Mouse (Mus musculus) neural tube, embryonic 11.5 days (tissue): ENCODE results near the gene Auts2. TPM values are rescaled to one million over a fixed set of nuclear protein-coding genes. Genes with fewer than 3 reads are reported as not detected.

Source experiments
- ATAC-seq: fragments of 200-750 bp; cut with Nextera tagmentation; 2 replicates; pipeline ENCODE4 v1.8.0; 2017; ENCODE audit warnings: moderate number of reproducible peaks, mild to moderate bottlenecking, moderate TSS enrichment, moderate library complexity; ENCODE audit not compliant: insufficient read depth, low FRiP score, low TSS enrichment
- DNase-seq: peaks from one replicate; pipeline ENCODE4 v3.0.0-alpha.2; 2015; ENCODE audit warnings: low spot score
- H3K27ac ChIP-seq: fragments of 300-500 bp; sonication (generic); 2 replicates; pipeline ENCODE4 v1.5.1; 2014; ENCODE audit warnings: low read depth, mild to moderate bottlenecking, low read length
- H3K27me3 ChIP-seq: fragments of 300-500 bp; sonication (generic); 2 replicates; pipeline ENCODE4 v1.6.1; 2014; ENCODE audit warnings: mild to moderate bottlenecking, low read length, mixed read lengths; ENCODE audit not compliant: control insufficient read depth, insufficient read depth
- H3K36me3 ChIP-seq: fragments of 300-500 bp; sonication (generic); 2 replicates; pipeline ENCODE4 v1.6.1; 2014; ENCODE audit warnings: mild to moderate bottlenecking, low read length, moderate library complexity, mixed read lengths; ENCODE audit not compliant: control insufficient read depth, insufficient read depth
- H3K4me1 ChIP-seq: fragments of 300-500 bp; sonication (generic); 2 replicates; pipeline ENCODE4 v1.6.1; 2014; ENCODE audit warnings: low read length, mixed read lengths; ENCODE audit not compliant: control insufficient read depth, insufficient read depth
- H3K4me2 ChIP-seq: fragments of 300-500 bp; sonication (generic); 2 replicates; pipeline ENCODE4 v1.6.1; 2014; ENCODE audit warnings: low read depth, mild to moderate bottlenecking, moderate library complexity
- H3K4me3 ChIP-seq: fragments of 300-500 bp; sonication (generic); 2 replicates; pipeline ENCODE4 v1.5.1; 2014; ENCODE audit warnings: low read depth, low read length
- H3K9ac ChIP-seq: fragments of 300-500 bp; sonication (generic); 2 replicates; pipeline ENCODE4 v1.6.1; 2014; ENCODE audit warnings: mild to moderate bottlenecking, low read length
- H3K9me3 ChIP-seq: fragments of 300-500 bp; sonication (generic); 2 replicates; pipeline ENCODE4 v1.6.1; 2016; ENCODE audit warnings: low read length; ENCODE audit not compliant: control insufficient read depth
- WGBS: fragments of 180-500 bp; shearing (Covaris S2); extraction: QIAGEN DNeasy Blood & Tissue Kit; methylation state at CpG from one replicate; pipeline ENCODE4 v1.1.7; 2014; 5-methylcytosine and 5-hydroxymethylcytosine counted together
- polyA plus RNA-seq: library from polyadenylated mRNA; unstranded; fragments of >200 nt; fragmentation: Nextera tagmentation; extraction: Ambion mirVana; gene quantifications from 2 replicates; pipeline ENCODE4 v1.2.1, GENCODE M21; 2014

The Auts2 gene
- polyA plus RNA-seq, 1 experiment from 2014 or later = 45.0 TPM

- H3K4me2 ChIP-seq = no peak overlapping the region
- no peak for DNase-seq
- H3K36me3 ChIP-seq = no peaks in the 10 kb centered on the region
- ATAC-seq = no peak
- H3K4me3 ChIP-seq = no peak overlapping the region
- H3K27me3 ChIP-seq = peaks cover 3% of the 10 kb centered on the region; the same call in 1 of the 2 replicates
- H3K9me3 ChIP-seq = no peaks in the 10 kb centered on the region
- 73% methylated on average over 7 of the region's 7 CpGs for WGBS
- H3K9ac ChIP-seq = no peak overlapping the region
- peaks cover 3% of the 10 kb centered on the region for H3K4me1 ChIP-seq
- no peak overlapping the region for H3K27ac ChIP-seq
Measured at GRCm38 (mm10) chr5:131544381-131544780, 998.8 kb downstream of the Auts2 start.

- Histone ChIP-seq H3K9me3 (no peaks in the 10 kb centered on the region), H3K36me3 (no peaks in the 10 kb centered on the region), H3K27me3 (peaks cover 3% of the 10 kb centered on the region; the same call in 1 of the 2 replicates), H3K27ac (peak overlapping the region; percentile 98), H3K4me2 (peak overlapping the region; percentile 76), H3K9ac (peak overlapping the region; percentile 99), H3K4me1 (peaks cover 7% of the 10 kb centered on the region; the same call in 1 of the 2 replicates), H3K4me3 (peak overlapping the region; percentile 89)
- ATAC-seq (peak; percentile 80), DNase-seq (peak; percentile 86)
- 0% methylated on average over 54 of the region's 68 CpGs for whole genome bisulfite sequencing
Measured at GRCm38 (mm10) chr5:131538311-131538915, 1004.7 kb downstream of the Auts2 start.

- peak; percentile 84 for DNase-seq
Measured at GRCm38 (mm10) chr5:131537831-131538310, 1005.3 kb downstream of the Auts2 start.

GRCm38 (mm10) chr5:131537155-131537830 lies 1005.9 kb downstream of the Auts2 start:
- Histone ChIP-seq H3K27me3 (peaks cover 3% of the 10 kb centered on the region; the same call in 1 of the 2 replicates), H3K27ac (peak overlapping the region; percentile 98)

More at GRCm38 (mm10) chr5:131537831-131538310, 1005.3 kb downstream of the Auts2 start:
- Histone ChIP-seq H3K9me3 (no peaks in the 10 kb centered on the region), H3K36me3 (no peaks in the 10 kb centered on the region), H3K27me3 (peaks cover 3% of the 10 kb centered on the region; the same call in 1 of the 2 replicates), H3K4me2 (peak overlapping the region; percentile 76), H3K4me3 (peak overlapping the region; percentile 89), H3K9ac (peak overlapping the region; percentile 99), H3K27ac (peak overlapping the region; percentile 98), H3K4me1 (peaks cover 11% of the 10 kb centered on the region)
- WGBS = under 1% methylated on average over 42 of the region's 48 CpGs
- ATAC-seq = peak; percentile 78

GRCm38 (mm10) chr5:131535752-131536151 lies 1007.4 kb downstream of the Auts2 start:
- DNase-seq (no peak), ATAC-seq (no peak)
- H3K4me2 ChIP-seq = peak overlapping the region; percentile 76
- H3K27ac ChIP-seq = no peak overlapping the region
- no peaks in the 10 kb centered on the region for H3K9me3 ChIP-seq
- H3K9ac ChIP-seq = peak overlapping the region; percentile 16
- H3K36me3 ChIP-seq = no peaks in the 10 kb centered on the region
- 17% methylated on average over 6 of the region's 6 CpGs for WGBS
- H3K27me3 ChIP-seq = peaks cover 3% of the 10 kb centered on the region; the same call in 1 of the 2 replicates
- peaks cover 28% of the 10 kb centered on the region for H3K4me1 ChIP-seq
- peak overlapping the region; percentile 89 for H3K4me3 ChIP-seq

More at GRCm38 (mm10) chr5:131537155-131537830, 1005.9 kb downstream of the Auts2 start:
- H3K36me3 ChIP-seq = no peaks in the 10 kb centered on the region
- H3K4me3 ChIP-seq = peak overlapping the region; percentile 89
- DNase-seq = peak; percentile 86
- peak overlapping the region; percentile 76 for H3K4me2 ChIP-seq
- H3K9me3 ChIP-seq = no peaks in the 10 kb centered on the region
- peak overlapping the region; percentile 99 for H3K9ac ChIP-seq
- ATAC-seq = peak; percentile 73
- WGBS = under 1% methylated on average over 43 of the region's 44 CpGs
- peaks cover 14% of the 10 kb centered on the region for H3K4me1 ChIP-seq

- H3K27me3 ChIP-seq = no peaks in the 10 kb centered on the region
- peak; percentile 64 for DNase-seq
- H3K4me3 ChIP-seq = peak overlapping the region; percentile 18; the same call in 1 of the 2 replicates
- H3K4me1 ChIP-seq = peaks cover 36% of the 10 kb centered on the region
- ATAC-seq = no peak
- H3K9me3 ChIP-seq = no peaks in the 10 kb centered on the region
- H3K27ac ChIP-seq = no peak overlapping the region
- no peak overlapping the region for H3K9ac ChIP-seq
- H3K4me2 ChIP-seq = peak overlapping the region; percentile 27
- WGBS = 29% methylated on average over 3 of the region's 3 CpGs
- H3K36me3 ChIP-seq = no peaks in the 10 kb centered on the region
Measured at GRCm38 (mm10) chr5:131533815-131534214, 1009.3 kb downstream of the Auts2 start.

- Histone ChIP-seq H3K4me2 (peak overlapping the region; percentile 23), H3K4me1 (peaks cover 43% of the 10 kb centered on the region), H3K27ac (no peak overlapping the region), H3K36me3 (no peaks in the 10 kb centered on the region), H3K9me3 (no peaks in the 10 kb centered on the region), H3K9ac (no peak overlapping the region), H3K4me3 (no peak overlapping the region), H3K27me3 (no peaks in the 10 kb centered on the region)
- DNase-seq (no peak), ATAC-seq (peak; percentile 30; the same call in 1 of the 2 replicates)
- 35% methylated on average over 15 of the region's 15 CpGs for WGBS
Measured at GRCm38 (mm10) chr5:131531744-131532552, 1011.2 kb downstream of the Auts2 start.

- no peak overlapping the region for H3K27ac ChIP-seq
- no peak for DNase-seq
- H3K36me3 ChIP-seq = no peaks in the 10 kb centered on the region
- no peak overlapping the region for H3K4me2 ChIP-seq
- no peak overlapping the region for H3K4me3 ChIP-seq
- 27% methylated on average over 2 of the region's 2 CpGs for WGBS
- H3K4me1 ChIP-seq = peaks cover 52% of the 10 kb centered on the region
- no peak overlapping the region for H3K9ac ChIP-seq
- ATAC-seq = no peak
- no peaks in the 10 kb centered on the region for H3K9me3 ChIP-seq
- no peaks in the 10 kb centered on the region for H3K27me3 ChIP-seq
Measured at GRCm38 (mm10) chr5:131530828-131531227, 1012.3 kb downstream of the Auts2 start.
